Mouse (Mus musculus) midbrain, embryonic 10.5 days (tissue): ENCODE measurements around the gene Fam229a. TPM values are rescaled to one million over a fixed set of nuclear protein-coding genes. Genes with fewer than 3 reads are reported as not detected.

Experiments
- DNase-seq: peaks from one replicate; pipeline ENCODE4 v3.0.0-alpha.2; 2017; ENCODE audit warnings: low spot score
- H3K27ac ChIP-seq: fragments of 300-500 bp; sonication (generic); replicated peaks from 2 replicates; pipeline ENCODE4 v1.5.1; 2016; ENCODE audit warnings: mild to moderate bottlenecking
- H3K27me3 ChIP-seq: fragments of 300-500 bp; sonication (generic); 2 replicates; pipeline ENCODE4 v1.6.1; 2016; ENCODE audit warnings: low read depth, mild to moderate bottlenecking; ENCODE audit not compliant: poor library complexity, severe bottlenecking
- H3K36me3 ChIP-seq: fragments of 300-500 bp; sonication (generic); 2 replicates; pipeline ENCODE4 v1.6.1; 2016; ENCODE audit warnings: mild to moderate bottlenecking, moderate library complexity
- H3K4me1 ChIP-seq: fragments of 300-500 bp; sonication (generic); 2 replicates; pipeline ENCODE4 v1.6.1; 2016
- H3K4me3 ChIP-seq: fragments of 300-500 bp; sonication (generic); 2 replicates; pipeline ENCODE4 v1.5.1; 2016; ENCODE audit warnings: mild to moderate bottlenecking, moderate library complexity
- H3K9me3 ChIP-seq: fragments of 300-500 bp; sonication (generic); replicated peaks from 2 replicates; pipeline ENCODE4 v1.6.1; 2016; ENCODE audit warnings: mild to moderate bottlenecking
- WGBS: fragments of 180-500 bp; shearing (Covaris S2); methylation state at CpG from one replicate; pipeline ENCODE4 v1.1.7; 2016; 5-methylcytosine and 5-hydroxymethylcytosine counted together
- polyA plus RNA-seq: library from polyadenylated mRNA; unstranded; fragments of >200 nt; fragmentation: Nextera tagmentation; extraction: Ambion mirVana; gene quantifications from 2 replicates; pipeline ENCODE4 v1.2.1, GENCODE M21; 2016

The Fam229a gene
- polyA plus RNA-seq, 1 experiment from 2014 or later = not detected

- H3K4me1 ChIP-seq = peaks cover 17% of the 10 kb centered on the region
- peak overlapping the region; percentile 87 for H3K27ac ChIP-seq
- 53% methylated on average over 3 of the region's 3 CpGs for WGBS
- H3K9me3 ChIP-seq = no peaks in the 10 kb centered on the region
- H3K27me3 ChIP-seq = no peaks in the 10 kb centered on the region
- H3K4me3 ChIP-seq = peak overlapping the region; percentile 94
- no peak for DNase-seq
- peaks cover 33% of the 10 kb centered on the region for H3K36me3 ChIP-seq
Observed at GRCm38 (mm10) chr4:129462118-129462517, 28.9 kb upstream of the Fam229a start.

DNA sequence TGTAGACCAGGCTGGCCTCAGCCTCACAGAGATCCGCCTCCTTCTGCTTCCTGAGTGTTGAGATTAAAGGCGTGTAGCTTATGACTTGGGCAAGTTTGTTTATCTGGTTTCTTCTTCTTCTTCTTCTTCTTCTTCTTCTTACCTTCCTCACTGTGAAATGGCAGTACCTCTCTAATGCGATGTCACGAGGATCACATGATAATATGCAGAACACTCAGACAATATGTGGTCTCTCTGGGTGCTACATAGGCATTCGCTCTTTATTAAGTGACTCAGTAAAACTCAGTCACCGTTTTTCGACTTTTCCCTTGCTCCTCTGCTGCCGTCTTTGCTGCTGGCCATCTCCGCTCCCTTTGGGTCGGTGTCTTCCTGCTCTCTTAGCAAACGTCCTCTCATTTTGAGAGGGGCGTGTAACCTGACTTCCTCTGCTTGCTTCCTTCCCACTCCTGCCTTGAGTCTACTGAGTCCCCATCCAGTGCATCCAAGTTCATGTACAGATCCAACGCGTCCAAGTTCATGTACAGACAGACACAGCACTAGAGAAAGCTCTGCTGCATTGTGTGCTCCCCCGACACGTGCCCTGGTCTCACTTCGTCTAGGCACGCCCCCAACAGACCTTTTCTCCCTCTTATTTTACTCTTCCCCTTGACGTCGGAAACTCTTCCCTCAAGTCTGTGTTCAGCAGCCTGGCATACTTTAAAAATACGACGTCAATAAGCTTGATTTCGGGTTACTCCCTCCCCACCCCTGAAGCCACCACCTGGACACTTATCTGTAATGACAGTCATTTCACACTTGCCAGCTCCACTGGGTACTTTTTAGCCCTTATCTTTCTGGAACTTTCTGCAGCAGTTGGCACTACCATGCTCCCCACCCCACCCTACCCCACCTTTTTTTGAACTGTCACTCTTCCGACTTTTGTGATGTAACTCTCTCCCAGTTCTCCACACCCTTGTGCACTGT, 27.6 kb upstream of the Fam229a start:
- no peaks in the 10 kb centered on the region for H3K27me3 ChIP-seq
- no peak overlapping the region for H3K27ac ChIP-seq
- H3K4me3 ChIP-seq = no peak overlapping the region
- peaks cover 46% of the 10 kb centered on the region for H3K36me3 ChIP-seq
- H3K4me1 ChIP-seq = peaks cover 17% of the 10 kb centered on the region
- DNase-seq = no peak
- WGBS = 87% methylated on average over 24 of the region's 24 CpGs
- no peaks in the 10 kb centered on the region for H3K9me3 ChIP-seq

GRCm38 (mm10) chr4:129464286-129464815, 26.6 kb upstream of the Fam229a start:
- H3K9me3 ChIP-seq = no peaks in the 10 kb centered on the region
- H3K4me1 ChIP-seq = peaks cover 17% of the 10 kb centered on the region
- H3K4me3 ChIP-seq = no peak overlapping the region
- 86% methylated on average over 4 of the region's 4 CpGs for WGBS
- no peak overlapping the region for H3K27ac ChIP-seq
- no peak for DNase-seq
- no peaks in the 10 kb centered on the region for H3K27me3 ChIP-seq
- peaks cover 56% of the 10 kb centered on the region for H3K36me3 ChIP-seq

DNA sequence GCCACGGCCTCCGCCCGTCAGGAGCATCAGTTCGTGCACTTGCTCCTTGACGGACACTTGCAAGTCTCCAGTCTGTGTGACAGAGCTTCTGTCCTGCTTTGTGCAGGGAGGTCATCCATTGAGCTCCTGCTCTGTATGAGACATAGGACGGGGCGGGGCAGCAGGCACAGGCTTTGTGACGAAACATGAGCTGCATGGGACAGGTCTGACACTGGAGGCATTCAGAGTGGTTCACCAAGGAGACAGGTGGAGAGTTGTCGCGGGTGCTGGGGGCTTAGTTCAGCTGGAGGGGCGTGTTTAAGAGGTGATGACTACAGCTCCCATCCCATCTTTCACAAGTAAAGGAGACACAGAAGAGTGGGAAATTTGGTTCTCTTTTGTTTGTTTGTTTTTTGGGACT, 14.9 kb upstream of the Fam229a start:
- DNase-seq = no peak
- Histone ChIP-seq H3K27ac (no peak overlapping the region), H3K9me3 (no peaks in the 10 kb centered on the region), H3K27me3 (no peaks in the 10 kb centered on the region), H3K36me3 (peaks cover 91% of the 10 kb centered on the region), H3K4me1 (no peaks in the 10 kb centered on the region), H3K4me3 (no peak overlapping the region)
- 91% methylated on average over 11 of the region's 11 CpGs for WGBS

DNA sequence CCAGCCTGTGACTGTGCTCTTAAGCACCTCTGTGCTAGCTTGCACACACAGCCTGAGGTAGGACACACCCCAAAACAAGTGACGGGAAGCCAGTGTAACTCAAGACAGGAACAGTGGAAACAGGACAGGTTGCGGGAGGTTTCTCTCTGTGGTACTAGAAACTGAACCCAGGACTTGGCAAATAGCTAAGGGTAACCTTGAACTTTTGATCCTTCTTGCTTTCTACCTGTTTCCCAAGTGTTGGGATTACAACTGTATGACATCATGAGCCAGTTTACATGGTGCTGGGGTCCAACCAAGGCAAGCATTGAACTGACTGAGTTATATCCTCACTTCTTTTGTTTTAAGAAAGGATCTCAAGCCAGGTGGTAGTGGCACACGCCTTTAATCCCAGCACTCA, 11.1 kb upstream of the Fam229a start:
- H3K9me3 ChIP-seq = no peaks in the 10 kb centered on the region
- peaks cover 93% of the 10 kb centered on the region for H3K36me3 ChIP-seq
- no peak overlapping the region for H3K4me3 ChIP-seq
- 91% methylated on average over 3 of the region's 3 CpGs for WGBS
- H3K27ac ChIP-seq = no peak overlapping the region
- H3K4me1 ChIP-seq = no peaks in the 10 kb centered on the region
- no peaks in the 10 kb centered on the region for H3K27me3 ChIP-seq
- DNase-seq = no peak

- WGBS = 93% methylated on average over 1 of the region's 1 CpGs
- H3K9me3 ChIP-seq = no peaks in the 10 kb centered on the region
- H3K4me3 ChIP-seq = no peak overlapping the region
- no peak overlapping the region for H3K27ac ChIP-seq
- H3K4me1 ChIP-seq = no peaks in the 10 kb centered on the region
- DNase-seq = no peak
- no peaks in the 10 kb centered on the region for H3K27me3 ChIP-seq
- H3K36me3 ChIP-seq = peaks cover 95% of the 10 kb centered on the region
Observed at GRCm38 (mm10) chr4:129481090-129481489, 9.9 kb upstream of the Fam229a start.

- H3K27me3 ChIP-seq = peaks cover 35% of the 10 kb centered on the region
- no peaks in the 10 kb centered on the region for H3K9me3 ChIP-seq
- DNase-seq = no peak
- peaks cover 46% of the 10 kb centered on the region for H3K4me1 ChIP-seq
- no peak overlapping the region for H3K4me3 ChIP-seq
- H3K27ac ChIP-seq = no peak overlapping the region
- 73% methylated on average over 7 of the region's 7 CpGs for WGBS
- H3K36me3 ChIP-seq = no peaks in the 10 kb centered on the region
Observed at GRCm38 (mm10) chr4:129494681-129495080, 3.7 kb downstream of the Fam229a start.

DNA sequence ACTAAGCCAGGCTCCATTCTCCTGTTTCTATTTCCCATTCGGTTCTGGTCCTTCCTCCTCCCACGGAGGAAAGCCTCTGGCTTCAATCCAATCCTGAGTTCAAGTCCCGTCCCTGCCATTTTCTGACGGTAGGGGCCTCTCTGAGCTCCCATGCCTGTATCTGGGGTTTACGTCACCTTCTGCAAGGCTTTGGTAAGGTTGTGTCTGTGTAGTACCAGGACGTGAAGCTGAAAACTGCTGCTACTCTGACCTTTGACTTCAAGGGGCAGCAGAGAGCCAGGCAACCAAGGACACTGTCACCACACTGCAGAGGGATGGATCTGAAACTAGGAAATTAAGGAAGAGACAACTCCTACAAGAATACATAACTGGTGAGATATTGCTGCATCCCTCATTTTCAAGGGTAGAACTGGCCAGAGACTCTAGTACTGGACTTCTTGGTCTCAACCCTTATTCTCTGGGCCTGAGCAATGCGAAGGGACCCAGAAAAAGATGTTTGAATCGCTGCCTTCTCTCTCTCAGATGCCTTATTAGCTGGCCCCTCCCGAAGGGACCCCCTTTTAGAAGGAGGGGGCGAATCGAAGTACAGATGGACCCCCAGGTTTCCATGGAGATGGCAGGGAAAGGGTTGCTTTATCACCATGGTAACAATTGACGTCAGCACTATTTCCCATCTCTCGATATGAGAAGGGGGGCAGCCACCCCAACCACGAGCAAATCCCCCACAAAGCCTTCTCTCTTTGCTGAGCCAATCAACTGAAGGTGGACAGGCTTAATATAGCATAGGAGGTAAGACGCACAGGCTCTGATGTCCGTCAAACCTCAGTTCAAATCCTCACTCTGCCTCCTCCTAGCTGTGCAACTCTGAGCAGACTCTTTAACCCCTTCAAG, 4.9 kb downstream of the Fam229a start:
- Histone ChIP-seq H3K9me3 (no peaks in the 10 kb centered on the region), H3K27me3 (peaks cover 23% of the 10 kb centered on the region), H3K36me3 (no peaks in the 10 kb centered on the region), H3K4me3 (peak overlapping the region; percentile 8; the same call in 1 of the 2 replicates), H3K4me1 (peaks cover 49% of the 10 kb centered on the region), H3K27ac (peak overlapping the region; percentile 50; the same call in 1 of the 2 replicates)
- peak; percentile 27 for DNase-seq
- 33% methylated on average over 16 of the region's 16 CpGs for WGBS

- H3K27me3 ChIP-seq = peaks cover 16% of the 10 kb centered on the region
- no peaks in the 10 kb centered on the region for H3K9me3 ChIP-seq
- H3K4me1 ChIP-seq = peaks cover 47% of the 10 kb centered on the region
- H3K4me3 ChIP-seq = 0 out of 2 replicates have a peak overlapping the region, but pooled peaks have one; percentile 8
- peak overlapping the region; percentile 50 for H3K27ac ChIP-seq
- DNase-seq = no peak
- no peaks in the 10 kb centered on the region for H3K36me3 ChIP-seq
- 49% methylated on average over 6 of the region's 6 CpGs for WGBS
Observed at GRCm38 (mm10) chr4:129496631-129497030, 5.6 kb downstream of the Fam229a start.

DNA sequence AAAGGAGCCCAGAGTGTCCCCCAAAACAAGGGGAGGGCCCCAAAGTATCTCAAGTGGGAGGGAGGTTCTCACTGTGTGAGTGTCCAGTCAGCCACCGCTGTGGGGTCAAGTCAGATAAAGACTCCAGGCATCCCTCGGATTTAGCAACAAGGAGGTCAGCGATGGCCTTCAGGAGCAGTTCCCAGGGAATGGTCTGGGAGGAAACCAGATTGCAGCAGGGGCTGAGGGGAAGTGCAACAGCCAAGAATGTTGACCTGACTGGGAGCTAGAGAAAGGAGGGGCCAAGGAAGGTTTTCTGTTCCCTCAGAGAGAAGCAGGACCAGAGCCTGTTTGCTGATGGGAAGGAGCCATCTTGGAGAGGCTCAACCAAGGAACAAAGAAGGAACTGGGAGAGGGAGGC, 8.0 kb downstream of the Fam229a start:
- Histone ChIP-seq H3K4me1 (peaks cover 43% of the 10 kb centered on the region), H3K4me3 (0 out of 2 replicates have a peak overlapping the region, but pooled peaks have one; percentile 4), H3K27ac (peak overlapping the region; percentile 28; the same call in 1 of the 2 replicates), H3K9me3 (no peaks in the 10 kb centered on the region), H3K36me3 (no peaks in the 10 kb centered on the region), H3K27me3 (no peaks in the 10 kb centered on the region)
- 70% methylated on average over 3 of the region's 3 CpGs for WGBS
- DNase-seq = no peak

DNA sequence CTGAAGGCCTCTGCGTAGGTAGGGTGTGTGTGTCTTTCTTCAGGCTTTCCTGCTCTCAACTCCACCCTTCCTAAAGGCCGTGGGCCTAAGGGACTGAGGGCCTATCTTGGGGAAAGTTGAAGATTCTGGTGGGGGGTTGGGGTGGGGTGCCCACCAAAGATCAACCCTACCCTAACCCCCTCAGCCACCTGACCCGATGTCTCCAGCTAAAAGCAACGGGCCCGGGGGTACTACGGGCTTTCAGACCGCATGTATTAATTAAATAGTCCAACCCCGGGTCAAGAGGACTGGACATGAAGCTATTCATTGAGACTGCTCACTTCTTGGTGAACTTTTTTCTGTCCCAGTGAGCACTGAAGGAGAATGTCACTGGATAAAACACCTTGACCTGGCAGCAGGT, 9.0 kb downstream of the Fam229a start:
- Histone ChIP-seq H3K9me3 (no peaks in the 10 kb centered on the region), H3K36me3 (no peaks in the 10 kb centered on the region), H3K27me3 (no peaks in the 10 kb centered on the region), H3K4me1 (peaks cover 43% of the 10 kb centered on the region), H3K4me3 (peak overlapping the region; percentile 70), H3K27ac (peak overlapping the region; percentile 89)
- 79% methylated on average over 8 of the region's 8 CpGs for WGBS
- DNase-seq = no peak
